Mouse (Mus musculus) kidney, postnatal 0 days (tissue): ENCODE results near the gene Abl2. TPM values are rescaled to one million over a fixed set of nuclear protein-coding genes. Genes with fewer than 3 reads are reported as not detected.

Experiments used
- ATAC-seq: fragments of 200-750 bp; cut with Nextera tagmentation; replicated peaks from 2 replicates; pipeline ENCODE4 v1.8.0; 2017; ENCODE audit warnings: low read depth, moderate number of reproducible peaks, moderate TSS enrichment, moderate library complexity; ENCODE audit not compliant: low FRiP score
- DNase-seq: peaks from one replicate; pipeline ENCODE4 v3.0.0-alpha.2; 2016; ENCODE audit warnings: low spot score
- H3K27ac ChIP-seq: fragments of 300-500 bp; sonication (generic); 2 replicates; pipeline ENCODE4 v1.5.1; 2014; ENCODE audit warnings: mild to moderate bottlenecking
- H3K27me3 ChIP-seq: fragments of 300-500 bp; sonication (generic); 2 replicates; pipeline ENCODE4 v1.6.1; 2014; ENCODE audit warnings: low read length, mixed read lengths; ENCODE audit not compliant: insufficient read depth
- H3K36me3 ChIP-seq: fragments of 300-500 bp; sonication (generic); 2 replicates; pipeline ENCODE4 v1.6.1; 2014; ENCODE audit warnings: low read length, mixed read lengths; ENCODE audit not compliant: insufficient read depth
- H3K4me1 ChIP-seq: fragments of 300-500 bp; sonication (generic); replicated peaks from 2 replicates; pipeline ENCODE4 v1.6.1; 2014; ENCODE audit warnings: antibody characterized with exemption, low read length, mixed read lengths; ENCODE audit not compliant: insufficient read depth
- H3K4me2 ChIP-seq: fragments of 300-500 bp; sonication (generic); 2 replicates; pipeline ENCODE4 v1.6.1; 2014; ENCODE audit warnings: mild to moderate bottlenecking, low read length, moderate library complexity, mixed read lengths
- H3K4me3 ChIP-seq: fragments of 300-500 bp; sonication (generic); replicated peaks from 2 replicates; pipeline ENCODE4 v1.5.1; 2014; ENCODE audit warnings: low read depth, low read length
- H3K9ac ChIP-seq: fragments of 300-500 bp; sonication (generic); 2 replicates; pipeline ENCODE4 v1.6.1; 2014; ENCODE audit warnings: low read depth, low read length
- H3K9me3 ChIP-seq: fragments of 300-500 bp; sonication (generic); replicated peaks from 2 replicates; pipeline ENCODE4 v1.6.1; 2016; ENCODE audit warnings: low read length, inconsistent platforms, mixed read lengths
- CTCF ChIP-seq: IDR thresholded peaks from 2 replicates; pipeline ENCODE4 v1.5.1; 2016; ENCODE audit warnings: antibody characterized with exemption, low read depth, mild to moderate bottlenecking, moderate library complexity
- whole genome bisulfite sequencing: fragments of 180-500 bp; shearing (Covaris S2); extraction: QIAGEN DNeasy Blood & Tissue Kit; methylation state at CpG from one replicate; pipeline ENCODE4 v1.1.7; 2014; 5-methylcytosine and 5-hydroxymethylcytosine counted together
- polyA plus RNA-seq: library from polyadenylated mRNA; unstranded; fragments of >200 nt; fragmentation: Nextera tagmentation; extraction: Ambion mirVana; gene quantifications from 2 replicates; pipeline ENCODE4 v1.2.1, GENCODE M21; 2015

The Abl2 gene
- polyA plus RNA-seq, 1 experiment from 2014 or later = 2.4 TPM

GRCm38 (mm10) chr1:156581149-156581548 lies 22.6 kb downstream of the Abl2 start:
- Histone ChIP-seq H3K27me3 (no peaks in the 10 kb centered on the region), H3K4me1 (no peaks in the 10 kb centered on the region), H3K9ac (no peak overlapping the region), H3K4me2 (no peak overlapping the region), H3K9me3 (no peaks in the 10 kb centered on the region), H3K36me3 (no peaks in the 10 kb centered on the region), H3K4me3 (no peak overlapping the region), H3K27ac (no peak overlapping the region)
- 46% methylated on average over 11 of the region's 11 CpGs for WGBS
- ATAC-seq = no peak
- no peak for TF ChIP-seq CTCF
- no peak for DNase-seq

GRCm38 (mm10) chr1:156584175-156584574 lies 25.6 kb downstream of the Abl2 start:
- H3K27me3 ChIP-seq = no peaks in the 10 kb centered on the region
- H3K9me3 ChIP-seq = no peaks in the 10 kb centered on the region
- ATAC-seq = no peak
- H3K4me2 ChIP-seq = no peak overlapping the region
- no peak overlapping the region for H3K27ac ChIP-seq
- H3K9ac ChIP-seq = no peak overlapping the region
- H3K4me1 ChIP-seq = no peaks in the 10 kb centered on the region
- peak; percentile 81 for DNase-seq
- WGBS = 52% methylated on average over 1 of the region's 1 CpGs
- peak; percentile 67 for TF ChIP-seq CTCF
- H3K36me3 ChIP-seq = no peaks in the 10 kb centered on the region
- H3K4me3 ChIP-seq = no peak overlapping the region

GRCm38 (mm10) chr1:156585512-156585911 lies 26.9 kb downstream of the Abl2 start:
- no peak for TF ChIP-seq CTCF
- DNase-seq (no peak), ATAC-seq (no peak)
- Histone ChIP-seq H3K9ac (no peak overlapping the region), H3K4me3 (no peak overlapping the region), H3K27ac (no peak overlapping the region), H3K4me1 (no peaks in the 10 kb centered on the region), H3K4me2 (no peak overlapping the region), H3K9me3 (no peaks in the 10 kb centered on the region), H3K36me3 (no peaks in the 10 kb centered on the region), H3K27me3 (no peaks in the 10 kb centered on the region)
- WGBS = 64% methylated on average over 3 of the region's 3 CpGs

GRCm38 (mm10) chr1:156589811-156590305 lies 31.3 kb downstream of the Abl2 start:
- Histone ChIP-seq H3K9ac (no peak overlapping the region), H3K4me2 (no peak overlapping the region), H3K4me3 (no peak overlapping the region), H3K4me1 (no peaks in the 10 kb centered on the region), H3K36me3 (no peaks in the 10 kb centered on the region), H3K9me3 (no peaks in the 10 kb centered on the region), H3K27ac (no peak overlapping the region), H3K27me3 (no peaks in the 10 kb centered on the region)
- TF ChIP-seq CTCF = no peak
- ATAC-seq = no peak
- DNase-seq = no peak
- 85% methylated on average over 3 of the region's 3 CpGs for WGBS

GRCm38 (mm10) chr1:156590357-156590756 lies 31.8 kb downstream of the Abl2 start:
- H3K36me3 ChIP-seq = no peaks in the 10 kb centered on the region
- H3K27ac ChIP-seq = no peak overlapping the region
- no peak overlapping the region for H3K9ac ChIP-seq
- H3K4me1 ChIP-seq = no peaks in the 10 kb centered on the region
- H3K4me3 ChIP-seq = no peak overlapping the region
- no peak for TF ChIP-seq CTCF
- H3K27me3 ChIP-seq = no peaks in the 10 kb centered on the region
- ATAC-seq (no peak), DNase-seq (no peak)
- 10% methylated on average over 1 of the region's 1 CpGs for WGBS
- no peak overlapping the region for H3K4me2 ChIP-seq
- H3K9me3 ChIP-seq = no peaks in the 10 kb centered on the region

GRCm38 (mm10) chr1:156593267-156593666 lies 34.7 kb downstream of the Abl2 start:
- DNase-seq (no peak), ATAC-seq (no peak)
- Histone ChIP-seq H3K27ac (no peak overlapping the region), H3K9me3 (no peaks in the 10 kb centered on the region), H3K27me3 (no peaks in the 10 kb centered on the region), H3K4me2 (no peak overlapping the region), H3K4me3 (no peak overlapping the region), H3K9ac (no peak overlapping the region), H3K36me3 (no peaks in the 10 kb centered on the region), H3K4me1 (no peaks in the 10 kb centered on the region)
- no peak for TF ChIP-seq CTCF
- WGBS = 69% methylated on average over 5 of the region's 5 CpGs

GRCm38 (mm10) chr1:156597089-156597488 lies 38.5 kb downstream of the Abl2 start:
- TF ChIP-seq CTCF = no peak
- H3K27ac ChIP-seq = no peak overlapping the region
- WGBS = 67% methylated on average over 4 of the region's 4 CpGs
- no peak overlapping the region for H3K9ac ChIP-seq
- no peak overlapping the region for H3K4me3 ChIP-seq
- no peak overlapping the region for H3K4me2 ChIP-seq
- H3K27me3 ChIP-seq = no peaks in the 10 kb centered on the region
- ATAC-seq (no peak), DNase-seq (no peak)
- no peaks in the 10 kb centered on the region for H3K9me3 ChIP-seq
- no peaks in the 10 kb centered on the region for H3K4me1 ChIP-seq
- H3K36me3 ChIP-seq = no peaks in the 10 kb centered on the region
